Mouse (Mus musculus) erythroblast, embryonic 14.5 days (primary cell): ENCODE results near the gene Fto. TPM values are rescaled to one million over a fixed set of nuclear protein-coding genes. Genes with fewer than 3 reads are reported as not detected.

Experiments used
- H3K27me3 ChIP-seq: 2 replicates; pipeline ENCODE4 v1.6.1; 2012; ENCODE audit warnings: inconsistent platforms; ENCODE audit not compliant: control insufficient read depth
- H3K36me3 ChIP-seq: 2 replicates; pipeline ENCODE4 v1.6.1; 2012; ENCODE audit warnings: mild to moderate bottlenecking, inconsistent platforms; ENCODE audit not compliant: control insufficient read depth
- H3K4me1 ChIP-seq: 2 replicates; pipeline ENCODE4 v1.6.1; 2012; ENCODE audit warnings: inconsistent platforms; ENCODE audit not compliant: control insufficient read depth
- H3K4me3 ChIP-seq: replicated peaks from 2 replicates; pipeline ENCODE3; 2012; ENCODE audit warnings: moderate library complexity, mild to moderate bottlenecking, inconsistent platforms
- H3K9me3 ChIP-seq: 2 replicates; pipeline ENCODE4 v1.6.1; 2012; ENCODE audit warnings: low read length, inconsistent platforms, mixed read lengths; ENCODE audit not compliant: control insufficient read depth
- GATA1 ChIP-seq: IDR thresholded peaks from 2 replicates; pipeline ENCODE4 v1.6.1; 2012; ENCODE audit warnings: low read length, inconsistent platforms, mixed read lengths
- TAL1 ChIP-seq: IDR thresholded peaks from 3 replicates; pipeline ENCODE4 v1.6.1; 2012; ENCODE audit warnings: low read length, inconsistent platforms, mixed read lengths
- polyA plus RNA-seq: library from polyadenylated mRNA; stranded (reverse); fragments of >175 nt; gene quantifications from 2 replicates; pipeline ENCODE4 v1.2.3, GENCODE M21; 2012

The Fto gene
- polyA plus RNA-seq, 1 experiment, result 0.33 TPM

DNA sequence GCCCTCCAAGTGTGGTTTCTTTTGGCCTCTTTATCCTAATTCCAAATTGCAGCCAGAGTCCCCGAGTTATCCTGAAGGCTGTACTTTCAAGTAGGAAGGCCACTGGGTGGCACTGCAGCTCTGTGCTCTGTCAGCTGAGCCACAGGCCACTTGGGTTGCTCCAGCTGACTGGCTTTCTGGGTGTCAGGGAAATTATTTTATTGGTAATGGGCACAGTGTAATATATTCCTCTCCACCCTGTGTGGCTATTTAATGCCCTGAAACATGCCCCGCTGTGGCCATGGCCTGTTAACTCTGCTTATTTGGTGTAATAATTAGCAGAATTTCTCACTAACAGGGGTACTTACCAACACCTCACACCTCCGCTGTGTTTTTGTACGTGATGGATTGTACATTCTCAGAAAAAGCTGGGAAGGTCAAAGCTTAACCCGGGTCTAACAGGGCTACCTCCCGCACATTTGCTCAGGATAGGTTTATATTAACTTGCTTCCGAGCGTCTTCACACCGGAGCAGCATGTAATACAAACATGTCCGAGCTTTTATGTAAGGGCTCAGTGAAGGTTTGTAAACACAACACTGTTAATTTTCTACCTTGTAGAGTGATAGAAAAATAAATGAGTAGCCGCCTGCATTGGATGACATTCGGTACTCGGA, 65.6 kb downstream of the Fto start:
- H3K4me1 ChIP-seq, result peaks cover 27% of the 10 kb centered on the region
- TF ChIP-seq TAL1, result no peak
- no peak for TF ChIP-seq GATA1

DNA sequence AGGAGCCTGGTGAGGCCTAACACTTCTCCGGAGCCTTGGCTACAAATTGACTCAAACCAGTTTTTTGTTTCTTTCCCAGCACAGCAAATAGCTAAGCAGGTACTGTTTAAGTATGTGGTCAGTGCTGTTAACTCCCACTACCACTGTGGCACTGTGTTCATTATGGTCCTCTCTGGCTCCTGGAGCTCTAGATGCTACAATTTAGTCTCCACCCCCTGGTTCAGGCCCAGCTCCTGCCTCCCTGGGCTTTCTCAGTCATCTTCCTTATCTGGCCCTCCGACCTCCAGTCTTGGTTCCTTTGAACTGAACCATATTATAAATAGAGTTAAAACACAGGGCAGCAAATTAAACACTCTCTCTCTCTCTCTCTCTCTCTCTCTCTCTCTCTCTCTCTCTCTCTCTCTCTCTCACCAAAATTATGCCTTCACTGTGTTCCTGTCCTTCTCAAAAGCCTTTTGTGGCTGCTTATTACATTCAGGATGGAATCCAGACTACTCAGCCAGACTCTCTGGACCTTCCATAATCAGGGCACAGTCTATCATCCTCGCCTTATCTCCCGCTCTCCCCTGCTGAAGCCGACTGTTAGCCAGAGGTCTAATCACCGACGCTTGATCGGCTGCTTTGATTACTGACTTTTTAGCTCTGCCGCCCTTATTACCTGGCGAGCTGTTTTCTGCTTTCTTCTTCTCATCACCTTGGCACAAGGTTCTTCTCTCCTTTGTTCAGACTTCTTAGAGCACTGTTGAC, 67.6 kb downstream of the Fto start:
- TF ChIP-seq TAL1, result no peak
- TF ChIP-seq GATA1, result no peak
- H3K36me3 ChIP-seq, result no peaks in the 10 kb centered on the region
- H3K4me1 ChIP-seq, result peaks cover 27% of the 10 kb centered on the region
- no peaks in the 10 kb centered on the region for H3K27me3 ChIP-seq
- no peak overlapping the region for H3K4me3 ChIP-seq
- H3K9me3 ChIP-seq, result no peaks in the 10 kb centered on the region

More for the DNA sequence above, 65.6 kb downstream of the Fto start:
- no peaks in the 10 kb centered on the region for H3K9me3 ChIP-seq
- H3K36me3 ChIP-seq, result no peaks in the 10 kb centered on the region
- H3K27me3 ChIP-seq, result no peaks in the 10 kb centered on the region
- no peak overlapping the region for H3K4me3 ChIP-seq

DNA sequence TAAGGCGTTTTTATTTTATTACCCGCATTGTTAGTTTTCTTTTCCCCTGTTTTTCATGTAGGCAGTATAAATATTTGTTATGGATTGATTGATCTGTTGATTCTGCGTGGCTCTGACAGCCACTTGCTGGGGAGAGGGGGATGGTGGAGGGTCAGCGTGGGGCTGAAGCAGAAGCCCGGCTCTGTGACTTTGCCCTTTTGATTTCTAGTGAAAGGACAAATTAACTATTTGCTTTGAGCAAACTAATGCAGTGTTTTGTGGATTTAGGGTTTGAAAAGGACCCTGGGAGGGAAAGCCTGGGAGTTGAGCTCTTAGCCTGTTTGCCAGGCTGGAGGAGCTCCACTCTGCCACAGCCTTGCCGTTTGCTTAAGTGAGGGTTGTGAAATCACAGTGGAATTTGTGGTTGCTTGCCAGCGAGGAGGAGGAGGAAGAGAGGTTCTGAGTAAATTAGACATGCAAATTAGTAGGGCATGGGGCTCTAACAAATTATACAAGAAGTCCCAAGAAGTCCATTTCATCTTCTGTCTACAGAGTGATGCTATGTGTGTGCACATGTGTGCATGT, 68.3 kb downstream of the Fto start:
- Histone ChIP-seq H3K4me3 (no peak overlapping the region), H3K4me1 (peaks cover 24% of the 10 kb centered on the region), H3K36me3 (no peaks in the 10 kb centered on the region), H3K27me3 (no peaks in the 10 kb centered on the region), H3K9me3 (0 out of 2 replicates have a peak, but pooled peaks cover under 1% of the 10 kb centered on the region)
- TF ChIP-seq TAL1, result no peak
- no peak for TF ChIP-seq GATA1

DNA sequence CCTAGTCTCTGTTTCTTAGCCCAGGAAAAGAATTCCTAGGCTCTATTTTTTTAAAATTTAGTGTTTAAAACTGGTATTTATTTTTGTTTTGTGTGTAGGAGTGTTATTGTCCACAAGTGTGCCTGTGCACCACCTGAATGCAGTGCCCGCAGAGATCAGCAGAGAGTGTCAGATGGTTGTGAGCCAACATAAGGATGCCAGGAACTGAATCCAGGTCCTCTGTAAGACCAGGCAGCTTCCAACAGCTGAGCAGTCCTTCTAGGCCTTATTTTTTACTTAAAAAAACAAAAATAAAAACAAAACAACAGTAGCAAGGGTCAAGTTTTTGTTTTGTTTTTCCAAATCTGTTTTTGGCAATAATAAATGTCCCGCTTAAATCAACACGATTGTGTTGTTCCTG, 69.9 kb downstream of the Fto start:
- H3K4me1 ChIP-seq, result peaks cover 12% of the 10 kb centered on the region
- H3K27me3 ChIP-seq, result no peaks in the 10 kb centered on the region
- H3K4me3 ChIP-seq, result no peak overlapping the region
- no peaks in the 10 kb centered on the region; the same call in 1 of the 2 replicates for H3K36me3 ChIP-seq
- no peak for TF ChIP-seq GATA1
- no peak for TF ChIP-seq TAL1
- H3K9me3 ChIP-seq, result 0 out of 2 replicates have a peak, but pooled peaks cover 4% of the 10 kb centered on the region

DNA sequence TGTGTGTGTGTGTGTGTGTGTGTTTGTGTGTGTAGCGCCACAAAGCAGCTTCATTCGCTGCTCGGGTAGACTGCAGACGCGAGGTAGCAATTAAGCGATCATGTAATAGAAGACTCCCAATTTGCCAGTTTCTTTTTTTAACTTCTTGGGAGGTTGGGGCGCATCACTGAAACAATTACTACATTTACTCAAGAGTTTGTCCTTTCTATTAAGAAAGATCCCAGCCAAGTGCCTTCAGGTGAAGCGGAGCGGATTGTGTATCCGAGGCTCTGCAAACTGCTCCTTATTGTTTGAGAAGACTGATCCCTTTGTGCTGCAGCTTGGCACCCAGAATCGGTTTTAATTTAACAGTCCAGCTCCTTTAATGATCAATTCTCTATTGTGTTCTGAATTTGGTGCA, 70.5 kb downstream of the Fto start:
- TF ChIP-seq TAL1 (no peak), GATA1 (no peak)
- Histone ChIP-seq H3K4me3 (no peak overlapping the region), H3K9me3 (0 out of 2 replicates have a peak, but pooled peaks cover 4% of the 10 kb centered on the region), H3K36me3 (no peaks in the 10 kb centered on the region; the same call in 1 of the 2 replicates), H3K27me3 (no peaks in the 10 kb centered on the region), H3K4me1 (peaks cover 10% of the 10 kb centered on the region)

DNA sequence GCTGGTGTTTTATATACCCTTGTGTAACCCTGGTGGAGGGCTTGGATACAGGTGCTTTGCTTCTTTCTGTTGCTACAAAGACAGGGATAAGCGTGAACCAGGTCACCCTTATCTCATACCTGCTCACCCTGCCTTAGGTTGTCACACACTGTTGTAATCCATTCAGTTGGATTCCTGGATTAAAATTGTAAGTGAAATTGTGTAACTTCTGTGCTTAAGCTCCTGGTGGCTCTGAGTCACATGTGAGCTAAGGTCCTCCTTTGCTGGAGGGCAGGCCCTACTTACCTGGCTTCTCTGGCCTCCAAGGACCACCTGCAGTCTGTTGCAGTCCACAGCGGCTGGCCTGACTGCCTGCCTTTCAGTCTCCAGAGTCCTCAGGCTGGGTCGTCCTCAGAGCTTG, 71.1 kb downstream of the Fto start:
- Histone ChIP-seq H3K36me3 (no peaks in the 10 kb centered on the region; the same call in 1 of the 2 replicates), H3K4me3 (no peak overlapping the region), H3K9me3 (0 out of 2 replicates have a peak, but pooled peaks cover 4% of the 10 kb centered on the region), H3K4me1 (peaks cover 9% of the 10 kb centered on the region), H3K27me3 (no peaks in the 10 kb centered on the region)
- TF ChIP-seq GATA1 (no peak), TAL1 (no peak)

DNA sequence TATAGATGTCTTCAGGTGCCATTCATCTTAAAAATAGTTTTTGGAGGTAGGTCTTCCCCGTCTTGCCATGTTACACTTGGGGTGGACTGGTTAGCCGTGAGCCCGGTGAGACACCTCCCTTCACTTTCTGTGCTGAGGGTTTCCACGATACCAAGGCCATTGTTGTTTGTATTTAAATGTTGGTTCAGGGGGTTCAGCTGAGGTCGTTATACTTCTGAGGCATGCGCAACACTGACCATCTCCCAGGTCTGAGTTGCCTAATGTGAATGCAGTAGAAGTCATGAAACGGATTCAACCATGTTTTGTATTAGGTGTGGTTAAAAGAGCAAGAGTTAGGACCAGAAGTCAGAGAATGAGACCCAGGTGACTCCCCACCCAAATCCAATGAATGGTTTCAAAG, 72.5 kb downstream of the Fto start:
- Histone ChIP-seq H3K27me3 (no peaks in the 10 kb centered on the region), H3K4me3 (no peak overlapping the region), H3K9me3 (0 out of 2 replicates have a peak, but pooled peaks cover 4% of the 10 kb centered on the region), H3K4me1 (peaks cover 4% of the 10 kb centered on the region), H3K36me3 (no peaks in the 10 kb centered on the region; the same call in 1 of the 2 replicates)
- TF ChIP-seq TAL1, result no peak
- no peak for TF ChIP-seq GATA1

DNA sequence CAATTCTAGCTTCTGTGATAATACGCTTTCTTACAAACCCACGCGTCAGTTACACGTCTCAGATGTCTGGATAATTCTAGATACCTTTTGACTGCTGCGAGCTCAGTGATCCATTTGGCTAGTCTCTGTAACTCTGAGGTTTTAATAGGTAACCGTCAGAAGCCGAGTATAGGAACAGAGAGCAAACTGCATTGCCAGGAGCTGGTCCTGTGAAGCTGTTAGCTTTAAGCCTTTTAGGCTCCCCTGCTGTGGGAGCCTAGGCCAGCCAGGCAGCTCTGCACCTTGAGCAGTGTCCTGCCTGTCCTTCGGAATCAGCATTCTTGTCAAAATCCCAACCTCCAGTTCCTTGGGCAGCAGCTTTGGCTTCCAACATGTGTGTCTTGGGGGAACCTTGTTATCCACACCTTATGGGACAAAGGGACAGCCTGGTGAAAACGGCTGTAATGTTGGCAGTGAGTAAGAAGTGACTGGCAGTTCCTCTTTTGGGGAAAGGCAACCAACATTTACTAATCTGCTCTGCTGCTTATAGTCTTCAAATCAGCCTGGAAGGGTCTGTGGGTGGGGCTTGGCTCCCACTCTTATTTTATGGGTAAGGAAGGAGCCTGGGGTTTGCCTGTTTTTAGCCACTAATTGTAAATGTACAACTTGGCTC, 77.2 kb downstream of the Fto start:
- no peak for TF ChIP-seq GATA1
- no peak for TF ChIP-seq TAL1
- H3K4me3 ChIP-seq, result no peak overlapping the region
- H3K36me3 ChIP-seq, result no peaks in the 10 kb centered on the region; the same call in 1 of the 2 replicates
- 0 out of 2 replicates have a peak, but pooled peaks cover 4% of the 10 kb centered on the region for H3K9me3 ChIP-seq
- H3K27me3 ChIP-seq, result no peaks in the 10 kb centered on the region
- H3K4me1 ChIP-seq, result no peaks in the 10 kb centered on the region

DNA sequence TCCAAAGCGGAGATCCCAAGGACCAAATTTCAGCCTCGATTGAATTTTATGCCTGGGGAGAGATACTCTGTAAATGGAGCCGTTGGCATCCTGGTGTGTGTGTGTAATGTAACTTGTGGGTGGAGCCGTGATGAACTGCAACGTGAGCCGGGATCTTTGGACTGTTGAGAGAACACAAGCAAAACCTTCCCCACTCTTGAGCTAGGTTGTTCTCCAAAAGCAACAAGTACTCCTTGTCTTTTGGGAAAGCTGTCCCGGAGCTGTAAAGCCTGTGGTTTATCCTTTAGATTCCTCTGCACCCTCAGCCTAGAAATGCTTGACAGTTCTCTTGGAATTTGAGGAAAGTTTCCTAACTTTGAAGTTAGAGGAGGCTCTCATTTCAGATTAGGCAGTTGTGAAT, 78.9 kb downstream of the Fto start:
- no peaks in the 10 kb centered on the region for H3K27me3 ChIP-seq
- H3K4me1 ChIP-seq, result no peaks in the 10 kb centered on the region
- H3K36me3 ChIP-seq, result no peaks in the 10 kb centered on the region
- H3K9me3 ChIP-seq, result no peaks in the 10 kb centered on the region
- no peak for TF ChIP-seq GATA1
- TF ChIP-seq TAL1, result no peak
- H3K4me3 ChIP-seq, result no peak overlapping the region
